In genomic region chr1:60935968-60936581, GRCm38 (mm10) we compare ENCODE assay signal across 12 mouse cellular contexts. TPM values are rescaled to one million over a fixed set of nuclear protein-coding genes. Genes with fewer than 3 reads are reported as not detected.
DNase-seq lines count a peak whose midpoint lies in the region; ATAC-seq lines count a peak whose summit lies in the region.
"Had no signal": no experiment of that assay in that cellular context is flagged by ENCODE, and none has a peak within 500 bp of the region (broad histone marks: within the 10 kb centered on the region; RNA-seq: fewer than 3 reads in every experiment).

No protein-coding gene starts in this region.

- no peak overlapping the region for H3K27ac ChIP-seq in kidney, embryonic 15.5 days
- H3K27ac ChIP-seq: embryonic facial prominence, embryonic 10.5 days; limb, embryonic 15.5 days had no signal

- no peak overlapping the region for H3K4me3 ChIP-seq in kidney, embryonic 15.5 days (replicated peaks)
- H3K4me3 ChIP-seq: embryonic facial prominence, embryonic 10.5 days; limb, embryonic 15.5 days had no signal

- WGBS in kidney, embryonic 15.5 days, result 40% methylated on average over 8 of the region's 8 CpGs

- intact Hi-C loops in gastrocnemius, postnatal 36 days (cut with DNase I), result no loop called here

- no peaks in the 10 kb centered on the region for H3K9me3 ChIP-seq in kidney, embryonic 15.5 days (replicated peaks)
- H3K9me3 ChIP-seq: embryonic facial prominence, embryonic 10.5 days; limb, embryonic 15.5 days had no signal

- no peaks in the 10 kb centered on the region for H3K4me1 ChIP-seq in kidney, embryonic 15.5 days
- H3K4me1 ChIP-seq: embryonic facial prominence, embryonic 10.5 days had no signal

- H3K9ac ChIP-seq in kidney, embryonic 15.5 days, result no peak overlapping the region
- H3K9ac ChIP-seq: limb, embryonic 15.5 days had no signal

- no peak for ATAC-seq in kidney, embryonic 15.5 days (replicated peaks; ENCODE audit: low FRiP score)

- H3K4me2 ChIP-seq in kidney, embryonic 15.5 days, result no peak overlapping the region
- H3K4me2 ChIP-seq: limb, embryonic 15.5 days had no signal

- H3K36me3 ChIP-seq in kidney, embryonic 15.5 days, result no peaks in the 10 kb centered on the region
- H3K36me3 ChIP-seq: embryonic facial prominence, embryonic 10.5 days; limb, embryonic 15.5 days had no signal

- H3K27me3 ChIP-seq in kidney, embryonic 15.5 days, result no peaks in the 10 kb centered on the region
- H3K27me3 ChIP-seq: limb, embryonic 15.5 days had no signal

- DNase-seq in gastrocnemius, adult 18-20 months (ENCODE audit: low spot score), result peak; percentile 28
- no peak for DNase-seq in gastrocnemius, postnatal 36 days
- peak; percentile 14 for DNase-seq in right cerebral cortex, postnatal 25 days
- no peak for DNase-seq in right cerebral cortex, postnatal 4 days
- peak; percentile 63 for DNase-seq in layer of hippocampus, adult 9-11 months
- no peak for DNase-seq in urinary bladder, postnatal 10 days (ENCODE audit: low spot score)
- DNase-seq in spleen, adult 18-20 months, result no peak
- DNase-seq: B cell, adult 2 months had no signal

RNA-seq across cellular contexts. Expression of gene Icos, which starts 41.7 kb away (rescaled TPM):
- not detected for total RNA-seq in gastrocnemius, adult 18-20 months (2021)
- total RNA-seq in gastrocnemius, postnatal 36 days (2021), result not detected
- polyA plus RNA-seq in kidney, embryonic 15.5 days (2015; fragmentation: Nextera tagmentation; extraction: Ambion mirVana), result 0.14 and 0.19 TPM in 2 replicates
- polyA plus RNA-seq: embryonic facial prominence, embryonic 10.5 days had no signal

RNA-seq across cellular contexts. Expression of gene Ctla4, which starts 49.3 kb away (rescaled TPM):
- total RNA-seq in gastrocnemius, adult 18-20 months (2021), result under 1 TPM in 1 of 2 experiments, not detected in 1; 0.25 TPM
- under 1 TPM in 1 of 2 experiments, not detected in 1; 0.13 TPM for total RNA-seq in gastrocnemius, postnatal 36 days (2021)
- not detected in 2 replicates for polyA plus RNA-seq in kidney, embryonic 15.5 days (2015; fragmentation: Nextera tagmentation; extraction: Ambion mirVana)
- polyA plus RNA-seq: embryonic facial prominence, embryonic 10.5 days; gonadal fat pad, adult 2 months had no signal

Comparison
In these comparisons a context has a peak if more than half of its experiments do, and no peak if none do; other contexts are left out.
1. DNase-seq: peak in gastrocnemius, adult 18-20 months (single experiment), right cerebral cortex, postnatal 25 days (single experiment) and layer of hippocampus, adult 9-11 months (single experiment); none in gastrocnemius, postnatal 36 days (0 of 2), right cerebral cortex, postnatal 4 days (single experiment), urinary bladder, postnatal 10 days (single experiment) and spleen, adult 18-20 months (0 of 2).